12 mouse cellular contexts compared by ENCODE assay signal in genomic region chr4:141295774-141296186, GRCm38 (mm10). TPM values are rescaled to one million over a fixed set of nuclear protein-coding genes. Genes with fewer than 3 reads are reported as not detected.
A peak's percentile ranks its signal among the peaks of the same experiment; 100 is the strongest.
DNase-seq lines count a peak whose midpoint lies in the region; ATAC-seq and TF ChIP-seq lines count a peak whose summit lies in the region.
"Had no signal": no experiment of that assay in that cellular context is flagged by ENCODE, and none has a peak within 500 bp of the region (broad histone marks: within the 10 kb centered on the region; RNA-seq: fewer than 3 reads in every experiment).

No protein-coding gene starts in this region.

- no peak for TF ChIP-seq CTCF in thymus, adult 2 months (IDR thresholded peaks at IDR 0.05; ENCODE audit: borderline replicate concordance, control insufficient read depth, extremely low read depth, insufficient read depth, low read length, poor library complexity)

- TF ChIP-seq POLR2A in thymus, adult 2 months (IDR thresholded peaks at IDR 0.05; ENCODE audit: control insufficient read depth, extremely low read depth, insufficient read depth, low read length, poor library complexity): no peak

- H3K4me2 ChIP-seq in kidney, embryonic 15.5 days: peak overlapping the region; percentile 43
- peak overlapping the region; percentile 36 for H3K4me2 ChIP-seq in embryonic facial prominence, embryonic 14.5 days (ENCODE audit: low read depth, low read length)
- H3K4me2 ChIP-seq in liver, embryonic 12.5 days: peak overlapping the region; percentile 31

- no peak overlapping the region for H3K27ac ChIP-seq in kidney, embryonic 15.5 days
- H3K27ac ChIP-seq in embryonic facial prominence, embryonic 14.5 days (replicated peaks; ENCODE audit: low read depth, low read length): no peak overlapping the region
- no peak overlapping the region for H3K27ac ChIP-seq in liver, embryonic 12.5 days
- no peak overlapping the region for H3K27ac ChIP-seq in thymus, adult 2 months (ENCODE audit: control insufficient read depth, insufficient read depth, low read length)

- 7% methylated on average over 15 of the region's 15 CpGs for WGBS in kidney, embryonic 15.5 days
- WGBS in embryonic facial prominence, embryonic 14.5 days: 0% methylated on average over 3 of the region's 15 CpGs
- WGBS in liver, embryonic 12.5 days (ENCODE audit: insufficient replicate concordance): 11% methylated on average over 14 of the region's 15 CpGs
- WGBS in thymus, adult 2 months: 7% methylated on average over 12 of the region's 15 CpGs

- H3K36me3 ChIP-seq in kidney, embryonic 15.5 days: no peaks in the 10 kb centered on the region
- no peaks in the 10 kb centered on the region for H3K36me3 ChIP-seq in embryonic facial prominence, embryonic 14.5 days (ENCODE audit: control insufficient read depth, insufficient read depth, low read length)
- no peaks in the 10 kb centered on the region for H3K36me3 ChIP-seq in liver, embryonic 12.5 days
- H3K36me3 ChIP-seq in thymus, adult 2 months (ENCODE audit: control insufficient read depth, insufficient read depth, low read length): no peaks in the 10 kb centered on the region

- no peak for DNase-seq in kidney, adult 11 months
- DNase-seq in embryonic facial prominence, embryonic 14.5 days (ENCODE audit: low spot score): no peak
- DNase-seq in thymus, adult 2 months: peak; percentile 65
- no peak for DNase-seq in left cerebral cortex, postnatal 10 days (ENCODE audit: extremely low spot score in 1 of 2, low spot score in 2 of 2)
- DNase-seq in B cell, adult 2 months: no peak
- DNase-seq in lung, postnatal 10 days: no peak
- DNase-seq: cerebellum, adult 18-20 months; kidney, postnatal 36 days had no signal

- peaks cover 56% of the 10 kb centered on the region for H3K4me1 ChIP-seq in kidney, embryonic 15.5 days
- H3K4me1 ChIP-seq in embryonic facial prominence, embryonic 14.5 days (ENCODE audit: control insufficient read depth, insufficient read depth, low read length): peaks cover 15% of the 10 kb centered on the region; the same call in 1 of the 2 replicates
- H3K4me1 ChIP-seq in liver, embryonic 12.5 days: peaks cover 18% of the 10 kb centered on the region
- H3K4me1 ChIP-seq in thymus, adult 2 months (replicated peaks; ENCODE audit: control insufficient read depth, insufficient read depth, low read length): peaks cover 29% of the 10 kb centered on the region

- H3K9ac ChIP-seq in kidney, embryonic 15.5 days: no peak overlapping the region
- peak overlapping the region; percentile 12; the same call in 1 of the 2 replicates for H3K9ac ChIP-seq in embryonic facial prominence, embryonic 14.5 days (ENCODE audit: low read depth, low read length)
- H3K9ac ChIP-seq in liver, embryonic 12.5 days: no peak overlapping the region

- intact Hi-C loops in left cerebral cortex, postnatal 10 days (cut with DNase I): no loop called here

- H3K9me3 ChIP-seq in kidney, embryonic 15.5 days (replicated peaks): no peaks in the 10 kb centered on the region
- H3K9me3 ChIP-seq in embryonic facial prominence, embryonic 14.5 days (ENCODE audit: control insufficient read depth, low read length): no peaks in the 10 kb centered on the region
- no peaks in the 10 kb centered on the region for H3K9me3 ChIP-seq in liver, embryonic 12.5 days (replicated peaks)

- peaks cover 56% of the 10 kb centered on the region for H3K27me3 ChIP-seq in kidney, embryonic 15.5 days
- peaks cover 19% of the 10 kb centered on the region for H3K27me3 ChIP-seq in embryonic facial prominence, embryonic 14.5 days (replicated peaks; ENCODE audit: control insufficient read depth, insufficient read depth, low read length)
- peaks cover 98% of the 10 kb centered on the region for H3K27me3 ChIP-seq in liver, embryonic 12.5 days (replicated peaks)
- H3K27me3 ChIP-seq in thymus, adult 2 months (ENCODE audit: control insufficient read depth, insufficient read depth, low read length): peaks cover 11% of the 10 kb centered on the region; the same call in 1 of the 2 replicates
- H3K27me3 ChIP-seq: Patski had no signal

- ATAC-seq in kidney, embryonic 15.5 days (replicated peaks; ENCODE audit: low FRiP score): 0 out of 2 replicates have a peak, but pooled peaks have one; percentile 5
- ATAC-seq in embryonic facial prominence, embryonic 14.5 days (ENCODE audit: low read depth): no peak
- no peak; the same call in 1 of the 2 replicates for ATAC-seq in liver, embryonic 12.5 days
- ATAC-seq: Patski had no signal

- H3K4me3 ChIP-seq in kidney, embryonic 15.5 days (replicated peaks): no peak overlapping the region
- H3K4me3 ChIP-seq in embryonic facial prominence, embryonic 14.5 days (ENCODE audit: low read depth, low read length): no peak overlapping the region
- H3K4me3 ChIP-seq in liver, embryonic 12.5 days: peak overlapping the region; percentile 21
- no peak overlapping the region for H3K4me3 ChIP-seq in thymus, adult 2 months (ENCODE audit: control insufficient read depth, insufficient read depth, low read length)

RNA-seq across cellular contexts. Expression of gene Epha2, which starts 5.3 kb away (rescaled TPM):
- polyA plus RNA-seq in kidney, embryonic 15.5 days (2015; fragmentation: Nextera tagmentation; extraction: Ambion mirVana): 6.8 and 7.1 TPM in 2 replicates
- polyA plus RNA-seq in embryonic facial prominence, embryonic 14.5 days (2014; fragmentation: Nextera tagmentation; extraction: Ambion mirVana): 2.1 and 4.2 TPM in 2 replicates
- 2.1 TPM in 2 replicates for polyA plus RNA-seq in liver, embryonic 12.5 days (2016; fragmentation: Nextera tagmentation; extraction: Ambion mirVana)
- 3.6 and 3.9 TPM in 2 replicates for polyA plus RNA-seq in thymus, adult 2 months (2012; rRNA removed)
- total RNA-seq in left cerebral cortex, postnatal 10 days (2021): 1 to 10 TPM; 1.9 TPM

RNA-seq across cellular contexts. Expression of gene Arhgef19, which starts 56.5 kb away (rescaled TPM):
- polyA plus RNA-seq in kidney, embryonic 15.5 days (2015; fragmentation: Nextera tagmentation; extraction: Ambion mirVana): 7.4 and 9.6 TPM in 2 replicates
- polyA plus RNA-seq in embryonic facial prominence, embryonic 14.5 days (2014; fragmentation: Nextera tagmentation; extraction: Ambion mirVana): 17.4 and 17.7 TPM in 2 replicates
- polyA plus RNA-seq in liver, embryonic 12.5 days (2016; fragmentation: Nextera tagmentation; extraction: Ambion mirVana): 1.9 and 2.4 TPM in 2 replicates
- 2.6 and 2.8 TPM in 2 replicates for polyA plus RNA-seq in thymus, adult 2 months (2012; rRNA removed)
- 1 to 10 TPM; 4.2 to 5.9 TPM for total RNA-seq in left cerebral cortex, postnatal 10 days (2021)
- total RNA-seq: megakaryocyte progenitor cell, adult 5-6 weeks had no signal
